Mouse (Mus musculus) bone marrow macrophage, adult 2 months (primary cell): ENCODE data around the gene Usp37.

ENCODE experiments used
- CTCF ChIP-seq: IDR thresholded peaks from 2 replicates; pipeline ENCODE4 v1.5.1; 2012; ENCODE audit warnings: low read depth, mild to moderate bottlenecking, low read length, moderate library complexity
- POLR2A ChIP-seq: IDR thresholded peaks from 2 replicates; pipeline ENCODE4 v1.6.1; 2012; ENCODE audit warnings: mild to moderate bottlenecking, low read depth, low read length, borderline replicate concordance

DNA sequence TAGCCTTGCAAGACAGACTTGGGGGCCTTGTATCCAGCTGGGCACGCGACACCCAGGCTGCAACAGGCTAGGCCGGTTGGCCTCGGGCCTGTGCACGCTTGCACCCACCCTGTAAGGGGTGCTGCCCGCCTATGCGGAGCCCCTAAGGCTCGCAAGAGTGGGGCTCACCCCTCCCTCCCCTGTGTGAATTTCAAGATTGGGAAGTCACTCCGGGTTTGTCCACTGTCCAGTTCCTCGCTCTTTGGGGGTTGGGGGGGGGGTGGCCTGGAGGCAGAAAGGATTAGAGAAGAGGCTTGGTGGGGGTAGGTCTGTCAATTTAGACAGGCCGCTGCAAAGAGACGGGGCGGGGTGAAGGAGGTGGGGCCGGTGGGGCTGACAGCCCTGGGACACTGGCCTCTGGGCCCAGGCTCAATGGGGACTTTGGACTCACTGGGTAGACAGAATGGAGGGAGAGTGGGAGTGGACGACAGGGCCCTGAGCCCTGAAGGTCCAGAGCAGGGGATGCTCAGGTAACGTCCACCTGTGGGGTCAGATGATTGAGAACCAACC lies 151.6 kb downstream of the Usp37 start:
- no peak for TF ChIP-seq CTCF
- TF ChIP-seq POLR2A: no peak
